Mouse (Mus musculus) cerebellum, adult 2 months (tissue): Measurements from ENCODE around the gene Pappa. TPM values are rescaled to one million over a fixed set of nuclear protein-coding genes. Genes with fewer than 3 reads are reported as not detected.

ENCODE experiments used
- DNase-seq, 2 experiments: peaks; one replicate each; pipeline ENCODE4 v3.0.0; 2021
- H3K27ac ChIP-seq: fragments of 200-500 bp; 2 replicates; pipeline ENCODE4 v1.5.1; 2012; ENCODE audit warnings: low read length, control low read depth, inconsistent platforms; ENCODE audit not compliant: insufficient read depth
- H3K27me3 ChIP-seq: fragments of 200-500 bp; 2 replicates; pipeline ENCODE4 v1.6.1; 2012; ENCODE audit warnings: inconsistent platforms, mild to moderate bottlenecking, low read length, moderate library complexity; ENCODE audit not compliant: control insufficient read depth, insufficient read depth
- H3K4me1 ChIP-seq: fragments of 200-500 bp; 2 replicates; pipeline ENCODE4 v1.6.1; 2011; ENCODE audit warnings: low read length; ENCODE audit not compliant: control insufficient read depth, insufficient read depth
- H3K4me3 ChIP-seq: fragments of 200-500 bp; replicated peaks from 2 replicates; pipeline ENCODE3; 2011; ENCODE audit warnings: mild to moderate bottlenecking, low read depth, low read length, control low read depth; ENCODE audit not compliant: insufficient read depth
- CTCF ChIP-seq: fragments of 200-500 bp; IDR thresholded peaks from 2 replicates; pipeline ENCODE4 v1.5.1; 2011; ENCODE audit warnings: low read depth, mild to moderate bottlenecking, control low read depth, low read length, moderate library complexity, borderline replicate concordance; ENCODE audit not compliant: insufficient read depth
- WGBS: fragments of 180-500 bp; shearing (Covaris S2); methylation state at CpG from one replicate; pipeline ENCODE4 v1.1.7; 2018; 5-methylcytosine and 5-hydroxymethylcytosine counted together
- polyA plus RNA-seq: library from polyadenylated mRNA; depleted of rRNA; stranded (reverse); fragments of >200 nt; gene quantifications from 2 replicates; pipeline ENCODE4 v1.2.3, GENCODE M21; 2012

The Pappa gene
- polyA plus RNA-seq, 1 experiment: 2.0 TPM

- no peak overlapping the region for H3K4me3 ChIP-seq
- H3K27ac ChIP-seq: no peak overlapping the region
- no peaks in the 10 kb centered on the region for H3K27me3 ChIP-seq
- no peaks in the 10 kb centered on the region for H3K4me1 ChIP-seq
- no peak for TF ChIP-seq CTCF
- DNase-seq: no peak
- 81% methylated on average over 6 of the region's 6 CpGs for WGBS
These were observed 279.1 kb downstream of the Pappa start for GRCm38 (mm10) chr4:65402836-65403634.
